Mouse (Mus musculus): Measurements from ENCODE around the gene Ctnnbl1.

Gene Ctnnbl1

DNA sequence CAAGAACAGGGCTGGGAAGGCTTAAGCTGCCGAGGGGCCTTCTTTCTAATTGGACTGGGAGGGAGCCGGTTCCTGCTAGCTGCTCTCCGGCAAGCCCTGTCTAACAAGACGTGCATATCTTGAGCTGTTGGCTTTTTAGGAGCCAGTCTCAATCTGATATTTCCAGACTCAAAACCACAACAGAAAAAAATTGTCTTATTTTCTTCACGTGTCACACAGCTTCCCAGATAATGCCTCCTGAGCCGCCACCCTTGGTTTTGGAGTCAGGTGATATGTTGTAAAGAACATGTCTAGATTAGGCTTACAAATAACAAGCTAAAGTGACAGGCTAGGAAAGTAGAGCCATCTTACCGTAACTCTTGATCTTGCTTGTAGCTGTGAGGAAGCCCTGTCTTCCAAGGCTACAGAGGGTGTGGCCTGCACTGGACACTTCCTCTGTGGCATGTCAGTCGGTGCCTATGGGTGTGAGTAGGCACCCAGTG is 56.7 kb downstream of the Ctnnbl1 start:
- no peak for DNase-seq (ENCODE audit: low read depth, low spot score)

DNA sequence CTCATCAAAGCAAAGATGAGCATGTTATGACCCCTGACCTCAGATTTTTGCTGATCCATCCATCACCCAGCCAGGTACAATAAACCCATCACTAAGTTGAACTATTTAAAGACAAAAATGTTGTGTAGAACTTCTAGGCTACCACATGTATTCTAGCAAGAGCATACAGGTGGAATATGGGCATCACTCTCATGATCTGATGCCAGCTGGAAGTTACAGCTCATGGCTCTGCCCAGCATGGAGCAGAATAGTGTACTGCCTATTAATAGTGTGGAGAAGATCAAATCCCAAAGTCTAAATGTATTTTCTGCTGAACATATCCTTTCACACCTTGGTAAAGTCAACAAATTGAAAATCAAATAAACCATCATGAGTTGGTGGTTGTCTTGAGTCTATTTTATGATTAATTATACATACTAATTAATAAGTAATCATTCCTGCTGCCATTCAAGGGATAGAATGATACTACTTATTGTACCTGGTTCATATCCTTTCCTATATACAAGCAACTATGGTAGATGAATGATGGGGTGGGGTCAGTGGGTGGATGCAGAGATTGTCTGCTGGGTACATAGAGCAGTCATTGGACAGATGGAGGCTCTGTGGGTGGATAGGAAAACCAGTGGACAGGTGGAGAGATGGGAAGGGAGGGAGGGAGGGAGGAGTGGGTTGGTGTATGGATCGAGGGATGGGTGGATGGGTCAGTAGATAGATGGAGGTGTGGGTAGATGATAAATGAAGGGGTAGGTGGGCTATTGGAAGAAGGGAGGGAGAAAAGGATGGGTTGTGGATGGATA is 58.6 kb downstream of the Ctnnbl1 start:
- no peak for DNase-seq (ENCODE audit: low read depth, low spot score)

DNA sequence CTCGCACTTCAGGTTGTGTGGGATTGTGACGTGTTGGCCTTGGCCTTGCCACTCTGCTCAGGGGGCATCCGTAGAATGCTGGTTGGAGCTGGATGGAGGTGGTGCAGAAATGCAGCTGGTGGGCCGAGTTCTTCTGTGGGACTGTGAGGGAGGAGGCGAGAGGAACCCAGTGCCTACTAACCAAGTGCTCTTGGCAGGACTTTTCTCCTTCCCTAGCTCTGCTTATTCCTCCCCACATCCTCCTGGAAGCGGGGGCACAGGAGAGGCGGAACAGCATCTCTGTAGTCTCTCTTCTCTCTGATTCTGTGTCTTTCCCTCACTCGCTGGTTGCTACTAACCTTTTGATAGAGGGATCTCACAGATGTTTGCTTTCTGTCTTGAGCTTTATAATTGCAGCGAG is 62.3 kb downstream of the Ctnnbl1 start:
- no peak for DNase-seq (ENCODE audit: low read depth, low spot score)

DNA sequence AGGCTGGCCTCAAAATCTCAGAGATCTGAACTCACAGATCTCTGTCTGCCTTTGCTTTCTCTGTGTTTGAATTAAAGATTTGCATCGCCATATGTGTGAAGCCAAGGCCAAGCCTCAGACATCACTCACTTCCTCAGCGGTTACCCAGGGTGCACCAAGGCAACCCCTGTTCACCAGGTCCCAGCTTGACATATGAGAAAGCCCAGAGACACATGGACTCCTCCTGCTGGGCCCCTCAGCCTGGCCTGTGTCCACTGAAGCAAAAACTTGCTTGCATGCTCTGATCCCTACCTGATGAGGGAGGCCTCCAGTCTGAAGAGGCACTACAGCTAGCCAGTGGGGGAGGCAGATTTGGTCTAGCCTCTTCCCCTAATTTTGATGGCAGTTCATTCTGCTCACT is 63.1 kb downstream of the Ctnnbl1 start:
- no peak for DNase-seq (ENCODE audit: low read depth, low spot score)

DNA sequence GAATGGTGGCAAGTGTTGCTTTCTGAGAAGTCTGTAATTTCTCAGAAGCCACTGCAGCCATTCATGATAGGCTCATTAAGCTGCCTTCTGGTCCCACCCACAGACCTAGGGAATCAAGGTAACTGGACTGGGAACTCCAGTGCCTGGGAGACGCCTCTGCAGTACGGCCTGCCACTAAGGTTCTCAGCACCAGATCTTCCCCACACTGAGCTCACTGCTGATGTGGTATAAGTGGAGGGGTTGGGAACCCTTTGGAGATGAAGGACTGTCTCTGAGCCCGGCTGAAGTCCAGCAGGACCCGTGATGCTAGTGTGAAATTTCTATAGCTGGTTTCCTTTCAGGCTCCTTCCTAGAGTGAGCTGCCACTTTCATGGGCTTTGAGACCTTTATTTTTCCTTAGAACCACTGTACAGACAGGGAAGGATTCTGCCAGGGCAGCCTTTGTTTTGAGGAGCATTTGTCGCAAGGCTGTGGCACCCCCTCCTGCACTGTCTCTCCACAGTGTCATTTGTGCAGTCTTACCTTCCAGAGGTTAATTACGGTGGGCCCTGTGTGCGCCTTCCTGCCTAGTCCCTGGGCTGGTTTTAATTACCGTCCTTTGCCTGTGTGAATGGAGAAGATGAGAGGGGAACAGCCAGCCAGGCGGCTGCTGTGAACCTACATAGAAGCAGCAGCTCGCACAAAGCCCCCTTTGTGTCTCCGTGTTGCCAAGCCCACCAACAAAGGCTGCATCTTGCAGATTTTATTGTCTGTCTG is 63.7 kb downstream of the Ctnnbl1 start:
- no peak for DNase-seq (ENCODE audit: low read depth, low spot score)

DNA sequence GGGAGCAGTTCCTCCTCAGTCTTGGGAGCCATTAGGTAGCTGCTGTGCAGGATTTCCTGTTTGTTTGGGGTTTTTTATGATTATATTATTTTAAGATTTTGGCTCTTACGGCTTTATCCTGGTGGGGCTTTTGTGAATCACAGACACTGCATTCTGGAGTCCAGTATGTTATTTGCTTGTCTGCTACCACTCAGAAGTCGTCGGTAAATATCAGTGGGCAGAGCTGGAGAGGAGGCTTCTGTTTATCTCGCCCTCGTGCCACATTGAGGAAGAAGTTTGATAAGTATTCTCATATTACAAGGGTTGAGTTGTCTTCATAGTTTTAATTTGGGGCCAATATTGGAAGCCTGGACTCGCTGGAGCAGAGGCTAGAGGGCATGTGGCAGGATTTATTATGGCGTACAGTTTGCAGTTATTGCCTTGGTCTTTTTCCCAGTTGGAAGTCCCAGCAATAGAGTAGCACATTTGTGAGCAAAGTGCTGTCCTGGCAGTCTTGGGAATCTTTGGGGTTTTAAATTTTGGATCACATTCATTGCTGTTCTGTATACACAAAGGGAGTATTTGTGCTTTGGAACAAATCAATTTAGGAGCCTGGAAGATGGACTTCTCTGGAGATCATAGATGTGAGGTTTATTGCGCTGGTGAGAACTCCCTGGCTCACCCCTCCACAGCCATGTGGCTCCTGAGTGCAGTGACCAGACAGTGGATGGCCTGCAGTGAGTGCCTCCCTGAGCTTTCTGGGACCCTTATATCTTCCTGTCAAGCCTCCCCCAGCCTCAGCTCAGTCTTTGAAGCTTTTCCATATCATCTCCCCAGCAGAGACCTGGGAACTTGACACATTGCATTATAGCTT is 64.5 kb downstream of the Ctnnbl1 start:
- DNase-seq (ENCODE audit: low read depth, low spot score) = no peak

DNA sequence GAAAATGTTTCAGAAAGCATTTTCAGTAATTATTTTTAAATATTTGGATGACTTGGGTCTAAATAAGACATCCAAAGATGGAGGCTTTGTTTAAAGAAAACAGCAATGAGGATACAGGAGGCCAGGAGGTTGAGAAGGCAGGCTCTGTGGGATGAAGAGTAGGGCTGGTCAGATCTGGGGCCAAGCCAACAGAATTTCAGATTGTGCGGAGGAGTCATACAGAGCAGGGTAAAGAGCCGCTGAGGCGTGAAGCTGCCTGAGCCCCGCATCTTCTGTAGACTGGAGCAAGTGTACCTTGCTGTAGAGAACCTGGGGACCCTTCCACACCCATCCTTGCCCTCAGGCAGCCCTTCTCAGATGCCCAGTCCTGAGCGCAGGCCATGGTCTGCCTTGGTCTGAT is 65.5 kb downstream of the Ctnnbl1 start:
- no peak for DNase-seq (ENCODE audit: low read depth, low spot score)

DNA sequence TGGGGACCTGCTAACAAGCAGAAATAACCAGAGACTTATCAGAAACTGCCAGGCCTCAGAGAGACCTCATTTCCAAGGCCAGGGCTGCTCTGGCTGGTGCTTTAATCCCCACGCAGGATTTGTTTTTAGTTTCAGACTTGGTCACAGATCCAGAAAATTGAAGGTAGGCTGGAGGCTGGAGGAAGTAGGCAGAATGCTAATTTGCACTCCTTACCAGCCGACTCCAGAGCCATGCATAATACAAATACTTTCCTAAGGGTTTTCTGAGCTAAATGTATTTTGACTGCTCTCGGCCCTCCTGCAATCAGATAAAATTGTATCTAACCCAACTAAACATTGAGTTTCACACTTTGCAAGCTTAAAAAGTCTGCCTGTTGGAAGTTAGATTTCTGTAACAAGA is 67.2 kb downstream of the Ctnnbl1 start:
- DNase-seq (ENCODE audit: low read depth, low spot score) = no peak

DNA sequence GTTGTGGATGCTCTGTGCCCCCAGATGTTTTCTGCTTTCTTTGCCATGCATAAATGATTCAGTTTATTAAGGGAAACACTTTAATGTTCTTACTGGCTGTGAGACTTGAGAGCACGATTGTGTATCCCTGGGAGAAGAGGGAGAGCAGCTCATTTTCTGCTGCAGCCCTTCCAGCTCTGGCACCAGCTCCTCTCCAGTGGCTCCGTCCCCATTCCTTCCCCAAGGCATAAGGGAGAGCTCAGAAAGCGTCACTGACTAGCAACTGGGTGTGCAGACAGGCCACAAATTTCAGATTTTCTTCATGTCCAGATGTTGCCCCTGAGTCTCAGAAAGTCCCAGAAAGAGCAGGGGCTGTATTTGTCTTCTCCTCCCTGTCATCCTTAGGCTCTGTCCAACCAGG is 67.9 kb downstream of the Ctnnbl1 start:
- DNase-seq (ENCODE audit: low read depth, low spot score) = no peak

DNA sequence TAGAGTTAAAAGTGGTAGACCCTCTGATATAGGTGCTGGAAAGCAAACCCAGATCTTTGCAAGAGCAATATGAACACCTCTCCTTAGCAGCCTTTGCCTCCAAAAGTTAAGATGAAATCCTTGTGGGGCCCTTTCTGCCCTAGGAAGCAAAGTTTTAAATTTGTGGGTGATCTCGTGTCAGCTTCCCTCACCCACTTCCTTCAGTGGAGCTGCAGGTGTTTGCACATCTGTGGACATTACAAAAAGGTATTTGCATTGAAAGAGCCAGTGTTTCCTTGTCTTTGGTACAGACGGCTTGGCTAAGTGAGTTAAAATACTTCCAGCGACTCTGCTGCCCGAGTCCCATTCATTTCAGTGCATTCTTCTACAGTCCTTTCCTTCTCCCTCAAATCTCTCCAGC is 69.9 kb downstream of the Ctnnbl1 start:
- DNase-seq (ENCODE audit: low read depth, low spot score) = no peak

DNA sequence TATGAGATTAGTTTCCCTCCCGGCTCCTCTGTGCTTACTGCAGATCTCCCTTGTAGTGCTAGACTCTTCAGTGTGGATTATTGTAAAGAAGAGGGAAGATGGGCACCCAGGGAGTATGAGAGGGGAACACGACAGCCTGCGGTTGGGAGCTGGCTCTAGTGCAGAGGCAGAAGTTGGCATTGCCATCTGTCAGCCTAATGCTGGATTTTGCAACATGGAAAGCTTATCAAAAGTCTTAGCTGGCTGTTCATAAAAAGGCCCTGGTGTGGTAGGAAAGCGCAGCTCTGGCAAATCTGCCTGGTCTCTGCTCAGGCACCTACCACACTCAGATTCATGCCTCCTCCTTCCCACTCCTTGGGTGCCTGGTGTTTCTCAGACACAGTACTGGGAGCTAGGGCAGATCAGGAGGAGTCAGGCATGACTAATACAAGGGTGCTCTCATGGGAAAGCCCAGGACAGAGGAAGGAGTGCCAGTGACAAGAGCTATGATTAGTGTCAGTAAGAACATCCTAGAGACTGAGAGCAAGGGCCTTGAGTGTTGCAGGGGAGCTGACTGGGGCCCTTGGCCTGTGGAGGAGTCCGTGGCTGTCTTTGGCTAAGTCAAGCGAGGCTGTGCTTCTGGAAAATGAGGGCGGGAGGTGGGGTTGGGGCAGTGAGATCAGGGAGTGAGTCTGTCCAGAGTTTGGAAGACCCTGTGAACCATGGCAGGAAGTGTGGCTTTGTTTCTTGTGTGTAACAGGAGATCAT is 70.6 kb downstream of the Ctnnbl1 start:
- DNase-seq (ENCODE audit: low read depth, low spot score) = no peak

DNA sequence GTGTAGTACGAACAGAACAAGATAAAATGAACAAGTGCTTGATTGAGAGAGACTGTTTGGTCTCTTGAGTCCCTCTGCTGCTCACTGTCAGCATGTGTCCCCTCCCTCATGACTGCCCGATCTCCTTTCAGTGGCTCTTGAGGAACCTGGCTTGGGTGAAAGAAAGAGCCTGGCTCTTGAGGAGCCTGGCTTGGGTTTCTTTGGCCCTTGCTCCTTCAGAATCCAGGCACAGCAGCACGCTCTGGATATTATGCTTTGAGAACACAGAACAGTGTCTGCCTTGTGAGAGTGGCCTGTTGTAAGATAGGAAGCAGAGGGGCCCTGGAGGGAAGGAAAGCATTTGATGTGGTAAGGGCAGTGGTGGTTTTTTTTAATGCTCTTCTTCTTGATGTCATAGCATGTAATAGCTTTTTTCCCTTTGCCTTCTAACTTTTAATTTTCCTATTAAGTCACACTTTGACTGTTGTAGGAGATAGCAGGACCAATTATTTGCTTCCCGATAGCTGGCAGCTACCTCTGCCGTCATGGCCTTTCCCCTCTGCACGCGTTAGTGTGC is 71.2 kb downstream of the Ctnnbl1 start:
- DNase-seq (ENCODE audit: low read depth, low spot score) = no peak

DNA sequence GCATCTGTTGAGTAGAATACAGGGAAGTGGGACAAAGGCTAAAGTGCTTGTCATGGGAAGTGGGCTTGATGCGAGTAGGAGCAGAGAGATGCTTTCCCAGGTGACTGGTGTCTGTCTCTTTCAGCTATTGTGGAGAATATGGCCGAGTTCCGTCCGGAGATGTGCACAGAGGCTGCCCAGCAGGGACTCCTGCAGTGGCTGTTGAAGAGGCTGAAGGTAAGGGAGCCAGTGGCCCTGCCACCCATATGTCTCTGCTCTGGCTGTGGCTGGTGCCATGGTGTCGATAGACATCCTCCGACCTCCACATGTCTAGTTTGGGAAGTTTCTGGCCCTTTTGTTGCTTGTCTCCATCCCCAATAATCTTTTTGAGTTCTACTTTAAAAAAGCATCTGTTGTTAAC is 72.1 kb downstream of the Ctnnbl1 start:
- DNase-seq (ENCODE audit: low read depth, low spot score) = no peak

DNA sequence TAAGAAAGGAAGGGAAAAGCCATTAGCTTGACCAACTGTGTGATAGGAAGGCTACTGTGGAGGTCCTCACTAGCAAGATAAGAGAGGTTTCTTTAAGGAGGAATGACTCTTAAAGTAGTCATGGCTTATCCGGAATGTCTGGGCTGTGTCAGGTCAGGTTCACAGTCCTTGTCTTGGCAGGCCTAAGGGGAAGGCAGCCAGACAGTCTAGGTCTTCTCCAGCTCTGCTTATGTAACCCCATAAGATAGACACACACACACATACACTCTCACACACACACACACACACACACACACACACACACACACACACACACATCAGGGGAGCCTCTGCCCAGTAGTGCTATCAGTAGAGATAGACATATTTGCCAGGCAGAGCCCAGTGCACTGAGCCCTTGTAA is 73.5 kb downstream of the Ctnnbl1 start:
- no peak for DNase-seq (ENCODE audit: low read depth, low spot score)

DNA sequence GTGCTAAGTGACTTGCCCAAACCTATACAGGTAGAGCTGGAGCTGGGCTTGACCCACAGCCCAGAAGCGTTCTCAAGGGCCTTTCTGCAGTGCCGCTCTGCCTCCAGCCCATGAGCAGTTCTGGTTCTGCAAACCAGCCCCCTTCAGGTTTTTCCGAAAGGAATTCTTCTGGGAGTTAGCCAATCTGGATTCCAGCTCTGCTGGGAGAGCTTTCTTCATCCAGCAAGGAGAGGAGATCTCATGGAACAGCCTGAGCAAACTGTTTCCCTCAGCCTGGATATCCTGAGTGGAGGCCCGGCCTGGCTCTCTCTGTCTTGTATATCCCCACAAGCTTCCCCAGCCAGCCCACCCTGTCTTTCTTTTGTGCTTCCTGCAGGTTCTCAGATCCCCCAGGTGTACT is 75.9 kb downstream of the Ctnnbl1 start:
- no peak for DNase-seq (ENCODE audit: low read depth, low spot score)

DNA sequence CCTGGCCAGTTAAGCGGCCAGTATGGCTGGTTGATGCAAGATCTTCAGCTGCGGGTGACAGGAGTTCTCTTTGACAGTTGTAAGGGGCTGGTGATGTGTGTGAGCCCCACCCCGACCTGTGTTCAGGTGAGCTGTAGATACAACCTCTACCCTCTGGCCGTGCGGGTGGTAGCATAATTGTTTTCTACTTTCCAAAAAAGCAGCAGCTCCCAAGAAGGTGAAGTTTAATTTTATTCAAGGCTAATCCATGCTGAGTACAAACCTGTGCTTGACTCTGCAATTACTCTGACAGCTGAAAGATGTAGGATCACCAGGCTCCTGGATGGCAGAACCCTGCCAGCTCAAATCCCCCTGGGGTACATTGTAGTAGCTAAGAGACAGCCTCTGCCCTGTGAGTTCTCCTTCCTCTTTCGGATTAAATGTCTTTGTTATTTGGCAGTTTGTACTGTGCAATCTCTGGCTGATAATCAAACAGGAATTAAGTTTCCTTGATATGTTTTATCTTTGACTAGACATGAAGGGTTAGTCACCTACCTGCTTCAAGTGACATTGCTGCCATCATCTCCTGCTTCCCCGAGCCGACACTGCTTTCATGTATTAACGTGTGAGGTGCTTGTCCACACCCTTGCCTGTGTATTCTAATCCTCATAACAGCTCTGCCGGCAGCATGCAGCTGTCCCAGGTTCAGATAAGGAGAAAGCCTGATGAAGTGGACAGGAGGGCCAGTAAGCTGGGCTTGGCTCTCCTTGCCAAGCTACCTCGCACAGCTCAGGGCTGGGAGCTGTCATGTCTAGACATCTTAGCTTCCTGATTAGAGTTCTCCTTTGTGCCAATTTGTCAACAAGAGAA is 77.1 kb downstream of the Ctnnbl1 start:
- DNase-seq (ENCODE audit: low read depth, low spot score) = no peak

DNA sequence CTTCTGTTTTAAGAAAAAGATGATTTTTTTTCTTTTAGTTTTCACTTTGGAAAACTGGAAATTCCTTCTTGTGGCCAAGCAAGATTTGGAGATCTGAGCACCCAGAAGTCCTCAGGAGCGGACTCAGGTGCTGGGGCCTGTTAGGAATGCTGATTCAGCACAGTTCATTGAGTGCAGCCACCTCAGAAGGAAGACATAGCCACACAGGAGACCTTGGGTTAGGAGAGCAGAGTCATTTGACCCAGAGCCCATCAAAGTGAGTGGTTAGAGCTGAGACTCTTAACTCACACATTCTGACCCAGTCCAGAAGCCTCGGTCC is 77.7 kb downstream of the Ctnnbl1 start:
- DNase-seq (ENCODE audit: low read depth, low spot score) = no peak

DNA sequence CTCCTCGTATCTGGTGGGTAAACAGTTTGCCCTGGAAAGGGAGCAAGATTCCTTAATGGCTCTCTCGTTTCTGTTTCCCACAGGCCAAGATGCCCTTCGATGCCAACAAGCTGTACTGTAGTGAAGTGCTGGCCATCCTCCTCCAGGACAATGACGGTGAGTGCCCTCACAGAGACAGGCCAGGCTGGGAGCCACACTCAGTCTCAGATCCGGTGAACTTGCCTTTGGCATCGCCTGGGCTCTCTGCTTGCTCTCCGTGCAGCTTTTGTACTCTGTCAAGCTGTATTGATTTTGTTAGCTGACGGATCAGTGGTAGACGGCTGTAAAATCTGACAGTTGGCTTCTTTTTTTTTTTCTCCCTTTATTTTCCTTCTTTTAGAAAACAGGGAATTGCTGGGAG is 80.5 kb downstream of the Ctnnbl1 start:
- no peak for DNase-seq (ENCODE audit: low read depth, low spot score)

DNA sequence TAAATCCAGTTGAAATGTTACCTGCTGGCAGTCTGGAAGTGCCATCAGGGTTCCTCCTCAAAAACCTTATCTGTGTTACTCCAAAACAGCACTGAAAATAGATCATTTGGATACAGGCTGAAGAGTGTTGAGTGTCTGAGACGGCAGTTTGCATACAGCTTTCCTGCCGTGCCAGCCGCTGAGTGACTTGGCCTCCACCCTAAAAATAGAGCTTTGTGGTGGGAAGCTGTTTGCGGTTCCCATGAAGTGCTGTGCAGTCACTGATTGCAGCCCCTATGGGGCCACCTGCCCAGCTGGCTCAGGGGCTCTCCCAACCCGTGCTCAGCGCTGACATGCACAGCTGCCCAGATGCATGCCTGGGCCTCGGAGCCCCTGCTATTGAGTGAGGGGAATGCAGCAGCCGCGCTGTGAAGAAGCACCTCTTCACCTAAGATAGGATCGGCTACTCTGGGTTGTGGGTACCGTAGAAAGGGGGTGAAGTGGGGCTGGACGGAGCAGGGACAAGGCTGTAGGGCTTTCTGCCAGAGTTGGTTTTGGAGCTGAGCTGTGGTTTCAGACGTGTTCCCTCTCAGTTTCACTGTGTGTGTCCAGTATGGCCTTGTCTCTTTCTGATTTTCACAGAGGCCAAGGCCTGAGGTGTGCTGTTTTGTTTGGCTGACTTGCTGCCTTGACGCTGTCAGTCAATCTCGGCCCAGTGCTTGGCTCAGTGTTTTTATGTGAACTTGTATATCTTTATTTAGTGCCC is 81.5 kb downstream of the Ctnnbl1 start:
- DNase-seq (ENCODE audit: low read depth, low spot score) = no peak

DNA sequence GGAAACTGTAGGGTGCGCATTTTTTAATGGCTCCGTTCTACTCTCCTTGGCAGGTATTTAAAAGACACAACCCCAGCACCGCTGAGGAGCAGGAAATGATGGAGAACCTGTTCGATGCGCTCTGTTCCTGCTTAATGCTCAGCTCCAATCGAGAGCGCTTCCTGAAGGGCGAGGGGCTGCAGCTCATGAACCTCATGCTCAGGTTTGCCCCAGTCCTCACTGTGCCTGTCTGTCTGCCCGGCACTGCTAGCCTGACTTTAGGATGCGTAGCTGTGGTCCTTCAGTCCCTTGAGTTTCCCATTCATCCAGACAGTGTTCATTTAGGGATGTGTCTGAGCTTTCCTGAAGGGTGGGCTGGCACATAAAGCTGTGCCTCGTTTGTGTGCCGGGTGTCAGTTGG is 82.2 kb downstream of the Ctnnbl1 start:
- no peak for DNase-seq (ENCODE audit: low read depth, low spot score)

All from retina, adult 2 months (tissue).